Mouse (Mus musculus) neural tube, embryonic 14.5 days (tissue): Measurements from ENCODE around the gene Alkbh8. TPM values are rescaled to one million over a fixed set of nuclear protein-coding genes. Genes with fewer than 3 reads are reported as not detected.

Experiments
- polyA plus RNA-seq: library from polyadenylated mRNA; unstranded; fragments of >200 nt; fragmentation: Nextera tagmentation; extraction: Ambion mirVana; gene quantifications from 2 replicates; pipeline ENCODE4 v1.2.1, GENCODE M21; 2014

The Alkbh8 gene
- polyA plus RNA-seq, 1 experiment from 2014 or later, result 71.3 TPM

Other genes with a start within 250 kb of the Alkbh8 start
- 13.5 and 13.8 TPM in 2 replicates for gene Cwf19l2, start 68.5 kb downstream of the Alkbh8 start, polyA plus RNA-seq
- gene Gucy1a2, start 197.6 kb downstream of the Alkbh8 start, polyA plus RNA-seq, result 6.3 and 11.8 TPM in 2 replicates